Mouse (Mus musculus) cerebral cortex, adult 2 months (tissue): ENCODE measurements around the gene Erf.

Experiments
- WGBS: fragments of 180-500 bp; shearing (Covaris S2); methylation state at CpG from one replicate; pipeline ENCODE4 v1.1.7; 2018; 5-methylcytosine and 5-hydroxymethylcytosine counted together

The Erf gene

GRCm38 (mm10) chr7:25210482-25210881 is 40.1 kb downstream of the Erf start:
- WGBS, result 90% methylated on average over 4 of the region's 4 CpGs

- WGBS, result 78% methylated on average over 3 of the region's 3 CpGs
Observed at GRCm38 (mm10) chr7:25209161-25209622, 41.4 kb downstream of the Erf start.

GRCm38 (mm10) chr7:25206094-25206830 is 44.3 kb downstream of the Erf start:
- 87% methylated on average over 16 of the region's 16 CpGs for WGBS

- WGBS, result 75% methylated on average over 16 of the region's 16 CpGs
Observed at GRCm38 (mm10) chr7:25205355-25206093, 45.0 kb downstream of the Erf start.

GRCm38 (mm10) chr7:25203624-25204023 is 46.9 kb downstream of the Erf start:
- 91% methylated on average over 20 of the region's 20 CpGs for WGBS

GRCm38 (mm10) chr7:25197384-25198018 is 53.1 kb downstream of the Erf start:
- WGBS, result 53% methylated on average over 10 of the region's 10 CpGs

GRCm38 (mm10) chr7:25196107-25196506 is 54.5 kb downstream of the Erf start:
- WGBS, result 79% methylated on average over 9 of the region's 9 CpGs

DNA sequence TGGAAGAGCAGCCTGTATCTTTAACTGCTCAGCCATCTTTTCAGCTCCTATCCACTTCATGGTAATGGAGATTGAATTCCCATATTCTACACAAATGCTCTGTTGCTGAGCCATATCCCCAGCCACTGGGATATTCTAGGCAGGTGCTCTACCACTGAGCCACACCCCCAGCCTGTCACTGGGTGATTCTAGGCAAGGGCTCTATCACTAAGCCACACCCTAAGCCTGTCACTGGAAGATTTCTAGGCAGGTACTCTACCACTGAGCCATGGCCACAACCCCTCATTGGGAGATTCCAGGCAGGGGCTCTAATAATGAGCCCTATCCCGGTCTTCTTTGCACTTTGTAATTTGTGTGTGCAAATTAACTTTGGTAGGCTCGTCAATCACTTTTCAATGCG is 55.4 kb downstream of the Erf start:
- WGBS, result 77% methylated on average over 3 of the region's 3 CpGs
